Mouse (Mus musculus): ENCODE data around the gene Sv2b.

DNA sequence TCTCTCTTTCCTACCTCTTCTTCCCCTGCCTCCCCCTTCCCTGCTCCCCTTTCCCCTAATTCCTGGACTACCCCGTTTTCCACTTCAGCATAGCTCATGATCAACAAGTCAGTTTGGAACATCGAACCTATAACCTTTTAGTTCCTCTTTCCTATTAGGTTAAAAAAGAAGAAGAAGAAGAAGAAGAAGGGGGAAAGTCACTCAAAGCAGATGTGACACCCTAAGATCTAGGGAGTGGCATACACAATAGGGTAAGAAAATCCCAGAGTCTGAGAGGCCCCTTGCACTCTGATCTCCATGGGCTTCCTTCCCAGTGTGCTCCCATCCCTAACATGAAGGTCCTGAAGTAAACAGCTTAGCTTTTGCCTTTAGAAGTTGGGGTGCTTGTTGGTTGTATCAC lies 166.3 kb downstream of the Sv2b start:
- TF ChIP-seq CTCF (IDR thresholded peaks at IDR 0.05; ENCODE audit: insufficient read depth, low read length) (no peak), POLR2A (IDR thresholded peaks at IDR 0.05; ENCODE audit: borderline replicate concordance, extremely low read depth, low read depth, low read length) (no peak)
